Mouse (Mus musculus): Measurements from ENCODE around the gene Clstn1.

GRCm38 (mm10) chr4:149550866-149551265, 35.4 kb upstream of the Clstn1 start:
- no peak for TF ChIP-seq CTCF (IDR thresholded peaks at IDR 0.05 in 2 of 3, conservative IDR thresholded peaks at IDR 0.05 in 1 of 3; ENCODE audit: control insufficient read depth in 1 of 3, insufficient read depth in 1 of 3, low read depth in 2 of 3, low read length in 3 of 3, poor library complexity in 1 of 3, severe bottlenecking in 1 of 3)
- no peak for TF ChIP-seq SMC3 (IDR thresholded peaks at IDR 0.05; ENCODE audit: low read depth, low read length)
- TF ChIP-seq ZKSCAN1 (IDR thresholded peaks at IDR 0.05; ENCODE audit: low read depth, low read length): no peak
- no peak for TF ChIP-seq POLR2A (IDR thresholded peaks at IDR 0.05; ENCODE audit: control insufficient read depth in 1 of 2, insufficient read depth in 1 of 2, low read depth in 1 of 2, low read length in 2 of 2, poor library complexity in 1 of 2)
- TF ChIP-seq MYB (IDR thresholded peaks at IDR 0.05; ENCODE audit: low read depth, low read length): no peak
- no peak for TF ChIP-seq USF2 (IDR thresholded peaks at IDR 0.05; ENCODE audit: borderline replicate concordance in 1 of 2, insufficient read depth in 1 of 2, low read depth in 1 of 2, low read length in 2 of 2)
